Comparison of ENCODE assay signal across 7 mouse cellular contexts in the genomic region with DNA sequence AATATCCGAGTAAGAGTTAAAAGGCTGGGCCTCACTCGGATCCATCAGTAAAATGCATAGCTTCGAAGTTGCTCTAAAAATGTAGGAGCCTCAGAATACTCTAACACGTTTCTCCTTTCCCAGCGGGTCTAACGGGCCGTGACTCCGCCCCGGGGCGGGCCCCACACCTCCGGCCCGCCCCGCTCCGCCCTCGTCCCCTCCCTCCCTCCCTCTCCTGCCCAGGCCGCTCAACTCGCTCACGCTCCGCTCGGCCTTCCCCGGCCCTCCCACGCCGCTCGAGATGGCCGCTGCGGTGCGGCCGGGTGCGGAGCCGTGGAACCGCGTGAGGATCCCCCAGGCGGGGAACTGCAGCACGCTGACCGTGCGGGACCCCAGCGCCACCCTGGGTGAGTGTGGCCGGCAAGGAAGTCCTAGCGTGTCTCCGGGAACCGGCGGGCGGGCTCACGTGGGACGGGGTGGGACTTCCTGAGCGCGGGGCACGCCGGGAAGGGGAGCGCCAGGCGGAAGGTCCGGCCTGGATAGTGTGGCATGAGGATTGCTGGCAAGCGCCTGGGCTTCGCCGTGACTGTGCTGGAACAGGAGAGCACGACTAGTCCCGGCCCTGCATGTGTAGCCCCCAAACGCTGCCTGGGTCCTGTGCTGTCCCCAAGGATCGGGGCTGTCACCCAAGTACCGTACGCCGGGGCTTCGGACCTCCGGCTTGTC. TPM values are rescaled to one million over a fixed set of nuclear protein-coding genes. Genes with fewer than 3 reads are reported as not detected.
DNase-seq lines count a peak whose midpoint lies in the region; ATAC-seq and TF ChIP-seq lines count a peak whose summit lies in the region.

Nepro (plus strand) TSS at position 219 of the 705 bp plus-strand sequence.

- H3K4me1 ChIP-seq in embryonic facial prominence, embryonic 11.5 days (ENCODE audit: control insufficient read depth, insufficient read depth, low read length): no peaks in the 10 kb centered on the region
- H3K4me1 ChIP-seq in limb, embryonic 12.5 days (replicated peaks): peaks cover 15% of the 10 kb centered on the region
- peaks cover 18% of the 10 kb centered on the region for H3K4me1 ChIP-seq in midbrain, embryonic 15.5 days
- peaks cover 6% of the 10 kb centered on the region for H3K4me1 ChIP-seq in spleen, adult 2 months (ENCODE audit: control insufficient read depth, insufficient read depth, insufficient read length)

- WGBS in embryonic facial prominence, embryonic 11.5 days: under 1% methylated on average over 64 of the region's 64 CpGs
- under 1% methylated on average over 64 of the region's 64 CpGs for WGBS in limb, embryonic 12.5 days
- under 1% methylated on average over 64 of the region's 64 CpGs for WGBS in midbrain, embryonic 15.5 days
- under 1% methylated on average over 61 of the region's 64 CpGs for WGBS in spleen, adult 2 months

- H3K4me3 ChIP-seq in embryonic facial prominence, embryonic 11.5 days (ENCODE audit: low read depth, low read length): peak within 1 kb of the TSS; percentile 63
- peak within 1 kb of the TSS; percentile 83 for H3K4me3 ChIP-seq in limb, embryonic 12.5 days (replicated peaks)
- peak within 1 kb of the TSS; percentile 91 for H3K4me3 ChIP-seq in midbrain, embryonic 15.5 days
- H3K4me3 ChIP-seq in spleen, adult 2 months (ENCODE audit: extremely low read depth, insufficient read depth, insufficient read length): peak within 1 kb of the TSS; percentile 97

- peak within 1 kb of the TSS; percentile 51 for H3K4me2 ChIP-seq in embryonic facial prominence, embryonic 11.5 days (ENCODE audit: low read depth, low read length)
- H3K4me2 ChIP-seq in limb, embryonic 12.5 days: peak within 1 kb of the TSS; percentile 68
- peak within 1 kb of the TSS; percentile 80 for H3K4me2 ChIP-seq in midbrain, embryonic 15.5 days

- DNase-seq in adrenal gland, postnatal 14 days: peak; percentile 96
- peak; percentile 93 for DNase-seq in embryonic facial prominence, embryonic 11.5 days (ENCODE audit: low spot score)
- DNase-seq in heart, adult 11 months: peak; percentile 100
- DNase-seq in kidney, adult 18-20 months: peak; percentile 99
- DNase-seq in spleen, adult 2 months (ENCODE audit: low read depth in 1 of 2, low spot score in 2 of 2): peak; percentile 75 to 89

- TF ChIP-seq POLR2A in spleen, adult 2 months (IDR thresholded peaks at IDR 0.05; ENCODE audit: low read depth, low read length): peak; percentile 86; the same call in 1 of the 2 replicates

- H3K27me3 ChIP-seq in embryonic facial prominence, embryonic 11.5 days (ENCODE audit: control insufficient read depth, insufficient read depth, low read length): no peaks in the 10 kb centered on the region
- H3K27me3 ChIP-seq in limb, embryonic 12.5 days: no peaks in the 10 kb centered on the region
- no peaks in the 10 kb centered on the region for H3K27me3 ChIP-seq in midbrain, embryonic 15.5 days (replicated peaks)
- H3K27me3 ChIP-seq in spleen, adult 2 months (ENCODE audit: control insufficient read depth, insufficient read depth, low read length): no peaks in the 10 kb centered on the region

- peak within 1 kb of the TSS; percentile 65 for H3K9ac ChIP-seq in embryonic facial prominence, embryonic 11.5 days (replicated peaks; ENCODE audit: low read length)
- H3K9ac ChIP-seq in limb, embryonic 12.5 days (replicated peaks): peak within 1 kb of the TSS; percentile 87
- peak within 1 kb of the TSS; percentile 95 for H3K9ac ChIP-seq in midbrain, embryonic 15.5 days

- no peak for TF ChIP-seq CTCF in spleen, adult 2 months (IDR thresholded peaks at IDR 0.05; ENCODE audit: extremely low read depth, insufficient read depth, insufficient read length, insufficient replicate concordance)

- H3K9me3 ChIP-seq in embryonic facial prominence, embryonic 11.5 days (replicated peaks; ENCODE audit: control insufficient read depth, low read length): no peaks in the 10 kb centered on the region
- H3K9me3 ChIP-seq in limb, embryonic 12.5 days: no peaks in the 10 kb centered on the region
- no peaks in the 10 kb centered on the region for H3K9me3 ChIP-seq in midbrain, embryonic 15.5 days

- ATAC-seq in embryonic facial prominence, embryonic 11.5 days (replicated peaks; ENCODE audit: insufficient number of reproducible peaks, low FRiP score, low TSS enrichment, low read depth): peak; percentile 98
- ATAC-seq in limb, embryonic 12.5 days (ENCODE audit: insufficient number of reproducible peaks, insufficient read depth, low FRiP score, low TSS enrichment, low read depth): peak; percentile 98
- ATAC-seq in midbrain, embryonic 15.5 days (replicated peaks): peak; percentile 98

- no peaks in the 10 kb centered on the region for H3K36me3 ChIP-seq in embryonic facial prominence, embryonic 11.5 days (replicated peaks; ENCODE audit: control insufficient read depth, insufficient read depth, low read depth, low read length)
- peaks cover 26% of the 10 kb centered on the region for H3K36me3 ChIP-seq in limb, embryonic 12.5 days
- H3K36me3 ChIP-seq in midbrain, embryonic 15.5 days (replicated peaks): 0 out of 2 replicates have a peak, but pooled peaks cover 3% of the 10 kb centered on the region
- H3K36me3 ChIP-seq in spleen, adult 2 months (ENCODE audit: control insufficient read depth, insufficient read depth, low read length): peaks cover 5% of the 10 kb centered on the region; the same call in 1 of the 2 replicates

- peak within 1 kb of the TSS; percentile 53; the same call in 1 of the 2 replicates for H3K27ac ChIP-seq in embryonic facial prominence, embryonic 11.5 days (replicated peaks; ENCODE audit: low read depth, low read length)
- peak within 1 kb of the TSS; percentile 87 for H3K27ac ChIP-seq in limb, embryonic 12.5 days
- H3K27ac ChIP-seq in midbrain, embryonic 15.5 days: peak within 1 kb of the TSS; percentile 96
- H3K27ac ChIP-seq in spleen, adult 2 months (ENCODE audit: insufficient read depth, low read length): peak within 1 kb of the TSS; percentile 94

RNA-seq across cellular contexts. Expression of gene Nepro, which starts in this region (rescaled TPM):
- 9.2 and 10.8 TPM in 2 replicates for total RNA-seq in adrenal gland, postnatal 14 days (2021)
- 12.6 and 14.5 TPM in 2 replicates for polyA plus RNA-seq in embryonic facial prominence, embryonic 11.5 days (2014; fragmentation: Nextera tagmentation; extraction: Ambion mirVana)
- polyA plus RNA-seq in limb, embryonic 12.5 days (2016; fragmentation: Nextera tagmentation; extraction: Ambion mirVana): 11.7 and 12.8 TPM in 2 replicates
- polyA plus RNA-seq in midbrain, embryonic 15.5 days (2015; fragmentation: Nextera tagmentation; extraction: Ambion mirVana): 4.4 and 4.9 TPM in 2 replicates
- polyA plus RNA-seq in spleen, adult 2 months (2012; rRNA removed): 2.2 and 4.4 TPM in 2 replicates

Comparison
In these comparisons a context has a peak if more than half of its experiments do, and no peak if none do; other contexts are left out.
1. Peak in every context shown above with its lines: DNase-seq, ATAC-seq, H3K4me3 ChIP-seq and H3K27ac ChIP-seq.